Mouse (Mus musculus): ENCODE results near the gene Ncf1.
A peak's percentile ranks its signal among the peaks of the same experiment; 100 is the strongest.

DNA sequence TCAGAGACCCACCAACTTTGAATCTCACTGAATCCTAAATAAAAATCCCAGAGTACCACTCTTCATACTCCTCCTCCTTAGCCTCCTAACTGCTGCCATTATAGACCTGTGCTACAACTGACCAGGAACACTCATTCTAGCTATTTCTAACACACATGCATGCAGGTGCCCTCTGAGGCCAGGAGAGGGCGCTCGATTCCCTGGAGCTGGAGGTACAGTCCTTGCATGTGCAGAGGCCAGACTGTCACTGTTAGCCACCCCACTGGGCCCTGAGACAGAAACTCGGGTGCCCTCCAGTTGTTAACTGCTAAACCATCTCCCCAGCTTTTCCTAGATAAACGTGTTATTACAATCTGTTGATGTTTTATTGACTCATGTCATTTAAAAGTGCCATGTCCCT, 56.2 kb downstream of the Ncf1 start:
- TF ChIP-seq CTCF (IDR thresholded peaks at IDR 0.05) (peak; percentile 62), POLR2A (IDR thresholded peaks at IDR 0.05; ENCODE audit: insufficient read depth, low read depth, low read length) (no peak)
